Mouse (Mus musculus) hindbrain, embryonic 11.5 days (tissue): ENCODE data around the gene Rxra. TPM values are rescaled to one million over a fixed set of nuclear protein-coding genes. Genes with fewer than 3 reads are reported as not detected.

Source experiments
- ATAC-seq: fragments of 200-750 bp; cut with Nextera tagmentation; 2 replicates; pipeline ENCODE4 v1.8.0; 2017; ENCODE audit warnings: mild to moderate bottlenecking, moderate TSS enrichment, moderate library complexity; ENCODE audit not compliant: low FRiP score
- DNase-seq: peaks from one replicate; pipeline ENCODE4 v3.0.0-alpha.2; 2015; ENCODE audit warnings: low spot score
- H3K27ac ChIP-seq: fragments of 300-500 bp; sonication (generic); 2 replicates; pipeline ENCODE4 v1.5.1; 2014; ENCODE audit warnings: mild to moderate bottlenecking, low read depth, low read length
- H3K27me3 ChIP-seq: fragments of 300-500 bp; sonication (generic); 2 replicates; pipeline ENCODE4 v1.6.1; 2014; ENCODE audit warnings: mild to moderate bottlenecking, low read length, moderate library complexity, mixed read lengths; ENCODE audit not compliant: control insufficient read depth, insufficient read depth
- H3K36me3 ChIP-seq: fragments of 300-500 bp; sonication (generic); 2 replicates; pipeline ENCODE4 v1.6.1; 2014; ENCODE audit warnings: mild to moderate bottlenecking, low read length, moderate library complexity, mixed read lengths; ENCODE audit not compliant: control insufficient read depth, insufficient read depth
- H3K4me1 ChIP-seq: fragments of 300-500 bp; sonication (generic); replicated peaks from 2 replicates; pipeline ENCODE4 v1.6.1; 2014; ENCODE audit warnings: low read length, mixed read lengths; ENCODE audit not compliant: control insufficient read depth, insufficient read depth
- H3K4me2 ChIP-seq: fragments of 300-500 bp; sonication (generic); replicated peaks from 2 replicates; pipeline ENCODE4 v1.6.1; 2014; ENCODE audit warnings: mild to moderate bottlenecking, low read depth, low read length
- H3K4me3 ChIP-seq: fragments of 300-500 bp; sonication (generic); 2 replicates; pipeline ENCODE4 v1.5.1; 2014; ENCODE audit warnings: low read depth, low read length
- H3K9ac ChIP-seq: fragments of 300-500 bp; sonication (generic); 2 replicates; pipeline ENCODE4 v1.6.1; 2014; ENCODE audit warnings: low read depth, low read length
- H3K9me3 ChIP-seq: fragments of 300-500 bp; sonication (generic); 2 replicates; pipeline ENCODE4 v1.6.1; 2016; ENCODE audit warnings: low read length; ENCODE audit not compliant: control insufficient read depth
- WGBS: fragments of 180-500 bp; shearing (Covaris S2); extraction: QIAGEN DNeasy Blood & Tissue Kit; methylation state at CpG from one replicate; pipeline ENCODE4 v1.1.7; 2014; 5-methylcytosine and 5-hydroxymethylcytosine counted together
- polyA plus RNA-seq: library from polyadenylated mRNA; unstranded; fragments of >200 nt; fragmentation: Nextera tagmentation; extraction: Ambion mirVana; gene quantifications from 2 replicates; pipeline ENCODE4 v1.2.1, GENCODE M21; 2014

The Rxra gene
- polyA plus RNA-seq, 1 experiment from 2014 or later: 6.5 TPM

- H3K4me1 ChIP-seq: no peaks in the 10 kb centered on the region
Measured at GRCm38 (mm10) chr2:27656576-27656975, 19.7 kb upstream of the Rxra start.

GRCm38 (mm10) chr2:27665284-27665683 is 11.0 kb upstream of the Rxra start:
- no peak for ATAC-seq
- Histone ChIP-seq H3K27me3 (no peaks in the 10 kb centered on the region), H3K9ac (no peak overlapping the region), H3K4me2 (no peak overlapping the region), H3K9me3 (no peaks in the 10 kb centered on the region), H3K27ac (no peak overlapping the region), H3K4me3 (no peak overlapping the region), H3K36me3 (no peaks in the 10 kb centered on the region), H3K4me1 (no peaks in the 10 kb centered on the region; the same call in none of the 2 replicates)
- no peak for DNase-seq
- WGBS: 92% methylated on average over 6 of the region's 6 CpGs

More at GRCm38 (mm10) chr2:27656576-27656975, 19.7 kb upstream of the Rxra start:
- Histone ChIP-seq H3K4me2 (no peak overlapping the region), H3K27me3 (no peaks in the 10 kb centered on the region), H3K9ac (no peak overlapping the region), H3K4me3 (no peak overlapping the region), H3K9me3 (no peaks in the 10 kb centered on the region), H3K27ac (no peak overlapping the region), H3K36me3 (no peaks in the 10 kb centered on the region)
- ATAC-seq: no peak
- DNase-seq: no peak

- Histone ChIP-seq H3K27me3 (no peaks in the 10 kb centered on the region), H3K4me2 (no peak overlapping the region), H3K36me3 (no peaks in the 10 kb centered on the region), H3K9ac (no peak overlapping the region), H3K4me1 (peaks cover 5% of the 10 kb centered on the region), H3K4me3 (no peak overlapping the region), H3K9me3 (no peaks in the 10 kb centered on the region), H3K27ac (no peak overlapping the region)
- WGBS: 61% methylated on average over 4 of the region's 4 CpGs
- DNase-seq (no peak), ATAC-seq (no peak)
Measured at GRCm38 (mm10) chr2:27666719-27667118, 9.5 kb upstream of the Rxra start.

GRCm38 (mm10) chr2:27667677-27668076 is 8.6 kb upstream of the Rxra start:
- DNase-seq: no peak
- Histone ChIP-seq H3K4me2 (no peak overlapping the region), H3K9ac (no peak overlapping the region), H3K4me1 (peaks cover 5% of the 10 kb centered on the region), H3K27me3 (no peaks in the 10 kb centered on the region), H3K4me3 (no peak overlapping the region), H3K36me3 (no peaks in the 10 kb centered on the region), H3K27ac (no peak overlapping the region), H3K9me3 (no peaks in the 10 kb centered on the region)
- 84% methylated on average over 4 of the region's 4 CpGs for WGBS
- ATAC-seq: no peak

- Histone ChIP-seq H3K4me2 (no peak overlapping the region), H3K27me3 (no peaks in the 10 kb centered on the region), H3K27ac (no peak overlapping the region), H3K4me3 (no peak overlapping the region), H3K9ac (no peak overlapping the region), H3K36me3 (no peaks in the 10 kb centered on the region), H3K9me3 (no peaks in the 10 kb centered on the region), H3K4me1 (peaks cover 5% of the 10 kb centered on the region)
- DNase-seq (no peak), ATAC-seq (no peak)
- 36% methylated on average over 5 of the region's 5 CpGs for WGBS
Measured at GRCm38 (mm10) chr2:27670746-27671145, 5.5 kb upstream of the Rxra start.

GRCm38 (mm10) chr2:27671633-27672091 is 4.6 kb upstream of the Rxra start:
- ATAC-seq: no peak
- H3K9me3 ChIP-seq: no peaks in the 10 kb centered on the region
- H3K9ac ChIP-seq: no peak overlapping the region; the same call in 1 of the 2 replicates
- H3K27me3 ChIP-seq: no peaks in the 10 kb centered on the region
- peak overlapping the region; percentile 19; the same call in 1 of the 2 replicates for H3K27ac ChIP-seq
- H3K4me3 ChIP-seq: no peak overlapping the region
- no peak for DNase-seq
- H3K4me2 ChIP-seq: no peak overlapping the region
- peaks cover 7% of the 10 kb centered on the region for H3K4me1 ChIP-seq
- no peaks in the 10 kb centered on the region for H3K36me3 ChIP-seq
- 32% methylated on average over 3 of the region's 3 CpGs for WGBS

- Histone ChIP-seq H3K4me1 (peaks cover 29% of the 10 kb centered on the region), H3K36me3 (no peaks in the 10 kb centered on the region), H3K9me3 (no peaks in the 10 kb centered on the region), H3K27me3 (no peaks in the 10 kb centered on the region), H3K4me3 (peak overlapping the region; percentile 90), H3K4me2 (peak overlapping the region; percentile 90), H3K27ac (peak overlapping the region; percentile 94), H3K9ac (peak overlapping the region; percentile 94)
- DNase-seq: peak; percentile 83
- WGBS: under 1% methylated on average over 57 of the region's 106 CpGs
- ATAC-seq: peak; percentile 70
Measured at GRCm38 (mm10) chr2:27676478-27677325, 462 bp downstream of the Rxra start.

- H3K4me2 ChIP-seq: peak overlapping the region; percentile 84
- H3K36me3 ChIP-seq: no peaks in the 10 kb centered on the region
- H3K27me3 ChIP-seq: no peaks in the 10 kb centered on the region
- DNase-seq (peak; percentile 67), ATAC-seq (peak; percentile 20; the same call in 1 of the 2 replicates)
- peak overlapping the region; percentile 94 for H3K9ac ChIP-seq
- peaks cover 34% of the 10 kb centered on the region for H3K4me1 ChIP-seq
- under 1% methylated on average over 58 of the region's 77 CpGs for WGBS
- H3K9me3 ChIP-seq: no peaks in the 10 kb centered on the region
- peak overlapping the region; percentile 94 for H3K27ac ChIP-seq
- H3K4me3 ChIP-seq: peak overlapping the region; percentile 90
Measured at GRCm38 (mm10) chr2:27677411-27678310, 1.4 kb downstream of the Rxra start.
